Mouse (Mus musculus): ENCODE data around the gene Pgls. TPM values are rescaled to one million over a fixed set of nuclear protein-coding genes. Genes with fewer than 3 reads are reported as not detected.

Pgls gene
- total and polyA plus RNA-seq, 2 experiments from 2014 or later, result 293 to 399 TPM

- no peak overlapping the region for H3K9ac ChIP-seq (replicated peaks; ENCODE audit: low read length, poor library complexity, severe bottlenecking)
- no peak overlapping the region for H3K4me2 ChIP-seq (ENCODE audit: low read depth, low read length, poor library complexity, severe bottlenecking)
- no peaks in the 10 kb centered on the region for H3K27me3 ChIP-seq (ENCODE audit: insufficient read depth, low read length)
- 72% methylated on average over 4 of the region's 4 CpGs for WGBS
- H3K4me1 ChIP-seq (ENCODE audit: insufficient read depth, low read length), result no peaks in the 10 kb centered on the region
- TF ChIP-seq CTCF (IDR thresholded peaks at IDR 0.05), result no peak
- peaks cover 12% of the 10 kb centered on the region for H3K36me3 ChIP-seq (ENCODE audit: insufficient read depth, low read length)
- H3K27ac ChIP-seq (ENCODE audit: low read depth, low read length), result no peak overlapping the region
- ATAC-seq (ENCODE audit: low FRiP score) (no peak), DNase-seq (ENCODE audit: low spot score) (no peak)
- no peaks in the 10 kb centered on the region for H3K9me3 ChIP-seq (ENCODE audit: low read length)
- no peak overlapping the region for H3K4me3 ChIP-seq (ENCODE audit: low read depth, low read length)
Observed at GRCm38 (mm10) chr8:71577856-71578387, 14.1 kb upstream of the Pgls start.

GRCm38 (mm10) chr8:71579009-71579408 is 13.0 kb upstream of the Pgls start:
- Histone ChIP-seq H3K27ac (ENCODE audit: low read depth, low read length) (no peak overlapping the region), H3K27me3 (ENCODE audit: insufficient read depth, low read length) (no peaks in the 10 kb centered on the region), H3K36me3 (ENCODE audit: insufficient read depth, low read length) (peaks cover 17% of the 10 kb centered on the region), H3K9me3 (ENCODE audit: low read length) (no peaks in the 10 kb centered on the region), H3K9ac (replicated peaks; ENCODE audit: low read length, poor library complexity, severe bottlenecking) (no peak overlapping the region), H3K4me2 (ENCODE audit: low read depth, low read length, poor library complexity, severe bottlenecking) (no peak overlapping the region), H3K4me1 (ENCODE audit: insufficient read depth, low read length) (no peaks in the 10 kb centered on the region), H3K4me3 (ENCODE audit: low read depth, low read length) (no peak overlapping the region)
- ATAC-seq (ENCODE audit: low FRiP score), result no peak
- DNase-seq (ENCODE audit: low spot score), result no peak
- no peak for TF ChIP-seq CTCF (IDR thresholded peaks at IDR 0.05)
- WGBS, result 78% methylated on average over 1 of the region's 1 CpGs

- no peak overlapping the region for H3K4me3 ChIP-seq (ENCODE audit: low read depth, low read length)
- 78% methylated on average over 14 of the region's 14 CpGs for WGBS
- peaks cover 21% of the 10 kb centered on the region for H3K36me3 ChIP-seq (ENCODE audit: insufficient read depth, low read length)
- no peak for ATAC-seq (ENCODE audit: low FRiP score)
- H3K4me2 ChIP-seq (ENCODE audit: low read depth, low read length, poor library complexity, severe bottlenecking), result no peak overlapping the region
- no peak overlapping the region for H3K27ac ChIP-seq (ENCODE audit: low read depth, low read length)
- H3K4me1 ChIP-seq (ENCODE audit: insufficient read depth, low read length), result no peaks in the 10 kb centered on the region
- no peak for TF ChIP-seq CTCF (IDR thresholded peaks at IDR 0.05)
- no peak overlapping the region for H3K9ac ChIP-seq (replicated peaks; ENCODE audit: low read length, poor library complexity, severe bottlenecking)
- H3K27me3 ChIP-seq (ENCODE audit: insufficient read depth, low read length), result no peaks in the 10 kb centered on the region
- DNase-seq (ENCODE audit: low spot score), result no peak
- no peaks in the 10 kb centered on the region for H3K9me3 ChIP-seq (ENCODE audit: low read length)
Observed at GRCm38 (mm10) chr8:71579476-71579875, 12.5 kb upstream of the Pgls start.

GRCm38 (mm10) chr8:71580201-71580600 is 11.8 kb upstream of the Pgls start:
- H3K27ac ChIP-seq (ENCODE audit: low read depth, low read length), result no peak overlapping the region
- no peak for TF ChIP-seq CTCF (IDR thresholded peaks at IDR 0.05)
- H3K4me1 ChIP-seq (ENCODE audit: insufficient read depth, low read length), result no peaks in the 10 kb centered on the region
- no peak overlapping the region for H3K4me2 ChIP-seq (ENCODE audit: low read depth, low read length, poor library complexity, severe bottlenecking)
- H3K4me3 ChIP-seq (ENCODE audit: low read depth, low read length), result no peak overlapping the region
- no peak overlapping the region for H3K9ac ChIP-seq (replicated peaks; ENCODE audit: low read length, poor library complexity, severe bottlenecking)
- ATAC-seq (ENCODE audit: low FRiP score) (no peak; the same call in 1 of the 2 replicates), DNase-seq (ENCODE audit: low spot score) (peak; percentile 39)
- H3K36me3 ChIP-seq (ENCODE audit: insufficient read depth, low read length), result peaks cover 29% of the 10 kb centered on the region
- 24% methylated on average over 9 of the region's 9 CpGs for WGBS
- H3K27me3 ChIP-seq (ENCODE audit: insufficient read depth, low read length), result no peaks in the 10 kb centered on the region
- H3K9me3 ChIP-seq (ENCODE audit: low read length), result no peaks in the 10 kb centered on the region

- H3K4me2 ChIP-seq (ENCODE audit: low read depth, low read length, poor library complexity, severe bottlenecking), result no peak overlapping the region
- no peaks in the 10 kb centered on the region for H3K27me3 ChIP-seq (ENCODE audit: insufficient read depth, low read length)
- no peak for ATAC-seq (ENCODE audit: low FRiP score)
- TF ChIP-seq CTCF (IDR thresholded peaks at IDR 0.05), result peak; percentile 80
- no peak overlapping the region for H3K9ac ChIP-seq (replicated peaks; ENCODE audit: low read length, poor library complexity, severe bottlenecking)
- DNase-seq (ENCODE audit: low spot score), result peak; percentile 54
- H3K27ac ChIP-seq (ENCODE audit: low read depth, low read length), result no peak overlapping the region
- 74% methylated on average over 2 of the region's 2 CpGs for WGBS
- H3K4me1 ChIP-seq (ENCODE audit: insufficient read depth, low read length), result 0 out of 2 replicates have a peak, but pooled peaks cover 4% of the 10 kb centered on the region
- no peak overlapping the region for H3K4me3 ChIP-seq (ENCODE audit: low read depth, low read length)
- H3K9me3 ChIP-seq (ENCODE audit: low read length), result no peaks in the 10 kb centered on the region
- peaks cover 33% of the 10 kb centered on the region for H3K36me3 ChIP-seq (ENCODE audit: insufficient read depth, low read length)
Observed at GRCm38 (mm10) chr8:71586891-71587290, 5.1 kb upstream of the Pgls start.

GRCm38 (mm10) chr8:71588762-71589161 is 3.2 kb upstream of the Pgls start:
- Histone ChIP-seq H3K36me3 (ENCODE audit: insufficient read depth, low read length) (peaks cover 28% of the 10 kb centered on the region), H3K9ac (replicated peaks; ENCODE audit: low read length, poor library complexity, severe bottlenecking) (no peak overlapping the region), H3K27me3 (ENCODE audit: insufficient read depth, low read length) (no peaks in the 10 kb centered on the region), H3K4me2 (ENCODE audit: low read depth, low read length, poor library complexity, severe bottlenecking) (no peak overlapping the region), H3K9me3 (ENCODE audit: low read length) (no peaks in the 10 kb centered on the region), H3K27ac (ENCODE audit: low read depth, low read length) (no peak overlapping the region), H3K4me3 (ENCODE audit: low read depth, low read length) (no peak overlapping the region), H3K4me1 (ENCODE audit: insufficient read depth, low read length) (peaks cover 10% of the 10 kb centered on the region)
- ATAC-seq (ENCODE audit: low FRiP score), result no peak
- WGBS, result 74% methylated on average over 3 of the region's 3 CpGs
- no peak for DNase-seq (ENCODE audit: low spot score)
- no peak for TF ChIP-seq CTCF (IDR thresholded peaks at IDR 0.05)
